Mouse (Mus musculus) mouse trophoblast stem cell (cell line): ENCODE results near the gene Slc43a1.

Experiments used
- in situ Hi-C, 2 experiments: fragments of 300-500 bp; cut with MseI, MboI; formaldehyde crosslinking; loops; 2 replicates in 1 of 2; 3 replicates in 1 of 2; pipeline ENCODE4 v1.15.1; 2025

Slc43a1 gene

DNA sequence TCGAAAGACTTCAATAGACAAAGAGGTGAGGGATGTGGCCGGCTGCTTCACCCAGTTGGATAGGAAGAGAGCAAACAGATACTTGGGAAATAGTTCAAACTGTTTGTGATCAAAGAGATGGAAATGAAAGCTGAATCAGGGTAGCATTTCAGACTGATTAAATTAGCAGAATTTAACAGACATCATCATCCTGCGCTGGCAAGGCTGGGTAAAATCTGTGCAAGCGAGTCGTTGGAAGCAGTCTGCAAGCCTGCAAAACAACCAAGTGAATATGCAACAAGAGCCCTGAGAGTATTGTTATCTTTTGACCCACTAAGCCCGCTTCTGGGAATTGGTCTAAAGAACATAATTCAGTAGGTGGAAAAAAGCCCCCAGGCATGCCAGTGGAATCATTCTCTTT is 54.7 kb downstream of the Slc43a1 start:
- in situ Hi-C loops, result loop anchor here in 1 of 2 experiments (10.0 kb wide), 1 partner anchor 111 kb away; no protein-coding TSS in a partner anchor

DNA sequence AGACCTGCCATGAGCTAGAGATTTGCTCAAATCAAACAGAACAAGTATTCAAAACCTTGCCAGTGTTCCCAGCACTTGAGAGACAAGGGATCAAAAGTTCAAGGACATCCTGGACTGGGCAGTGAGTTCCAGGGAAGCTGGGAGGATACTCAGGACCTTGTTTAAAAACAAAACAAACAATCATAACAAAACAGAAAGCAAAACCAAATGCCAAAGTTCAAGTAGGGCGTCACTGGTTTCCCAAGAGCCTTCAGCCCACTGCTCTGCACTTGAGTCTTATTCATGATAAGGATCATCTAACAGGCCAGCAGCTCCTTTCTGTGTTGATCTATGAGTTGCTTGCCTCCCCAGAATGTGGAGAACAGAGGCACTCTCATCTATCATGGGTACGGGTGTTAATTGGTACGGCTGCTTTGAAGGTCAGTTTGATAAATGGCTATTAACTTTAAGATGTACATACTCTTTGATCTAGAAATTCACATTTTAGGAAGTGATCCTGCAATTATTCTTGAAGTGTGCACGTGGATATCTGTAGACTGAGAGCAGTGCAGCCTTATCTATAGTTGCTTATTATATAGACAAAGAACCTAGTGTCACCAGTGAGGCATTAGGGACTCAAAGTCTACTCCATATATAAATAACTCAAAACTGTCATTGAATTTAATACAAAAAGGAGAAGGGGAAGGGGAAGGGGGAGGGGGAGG is 57.0 kb downstream of the Slc43a1 start:
- in situ Hi-C loops, result loop anchor here in 1 of 2 experiments (10.0 kb wide), 1 partner anchor 109 kb away; no protein-coding TSS in a partner anchor

DNA sequence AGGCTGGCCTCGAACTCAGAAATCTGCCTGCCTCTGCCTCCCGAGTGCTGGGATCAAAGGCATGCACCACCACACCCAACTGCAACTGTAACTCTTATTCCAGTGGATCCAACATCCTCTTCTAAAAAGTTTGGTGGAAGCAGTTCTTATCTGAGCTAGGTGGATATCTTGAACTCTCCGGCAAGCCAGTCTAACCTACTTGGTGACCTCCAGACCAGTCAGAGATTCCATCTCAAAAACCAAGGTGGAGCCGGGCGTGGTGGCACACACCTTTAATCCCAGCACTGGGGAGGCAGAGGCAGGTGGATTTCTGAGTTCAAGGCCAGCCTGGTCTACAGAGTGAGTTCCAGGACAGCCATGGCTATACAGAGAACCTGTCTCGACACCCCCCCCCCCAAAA is 58.0 kb downstream of the Slc43a1 start:
- in situ Hi-C loops, result loop anchor here in 1 of 2 experiments (10.0 kb wide), 1 partner anchor 108 kb away; no protein-coding TSS in a partner anchor

DNA sequence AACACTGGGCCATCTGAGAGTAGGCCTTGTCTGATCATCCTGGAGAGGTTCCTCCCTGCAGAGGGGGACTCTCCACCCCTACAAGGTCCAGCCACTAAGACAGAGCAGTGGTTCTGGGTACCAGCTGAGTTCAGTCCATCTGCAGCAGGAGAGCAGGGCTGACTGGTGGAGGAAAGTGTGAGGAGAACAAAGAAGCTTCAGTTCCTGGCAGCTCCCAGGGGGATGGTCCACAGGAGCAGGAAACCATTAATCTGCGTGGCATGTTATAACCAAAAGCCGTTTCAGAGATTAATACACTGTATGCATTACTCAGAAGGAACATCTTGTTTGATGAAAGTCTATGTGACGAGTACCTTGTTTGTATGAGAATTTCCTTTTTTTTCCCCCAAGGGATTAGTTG is 74.1 kb downstream of the Slc43a1 start:
- in situ Hi-C loops, result no loop called here
